Mouse (Mus musculus) neutrophil, adult 59 days (primary cell): ENCODE measurements around the gene Birc2. TPM values are rescaled to one million over a fixed set of nuclear protein-coding genes. Genes with fewer than 3 reads are reported as not detected.

Source experiments
- total RNA-seq, 2 experiments: library from RNA; stranded (reverse); gene quantifications; 1 replicate in 1 of 2; 2 replicates in 1 of 2; pipeline ENCODE4 v1.2.4; 2023

Birc2 gene
- 10 to 100 TPM; 39.5 to 43.5 TPM for total RNA-seq

DNA sequence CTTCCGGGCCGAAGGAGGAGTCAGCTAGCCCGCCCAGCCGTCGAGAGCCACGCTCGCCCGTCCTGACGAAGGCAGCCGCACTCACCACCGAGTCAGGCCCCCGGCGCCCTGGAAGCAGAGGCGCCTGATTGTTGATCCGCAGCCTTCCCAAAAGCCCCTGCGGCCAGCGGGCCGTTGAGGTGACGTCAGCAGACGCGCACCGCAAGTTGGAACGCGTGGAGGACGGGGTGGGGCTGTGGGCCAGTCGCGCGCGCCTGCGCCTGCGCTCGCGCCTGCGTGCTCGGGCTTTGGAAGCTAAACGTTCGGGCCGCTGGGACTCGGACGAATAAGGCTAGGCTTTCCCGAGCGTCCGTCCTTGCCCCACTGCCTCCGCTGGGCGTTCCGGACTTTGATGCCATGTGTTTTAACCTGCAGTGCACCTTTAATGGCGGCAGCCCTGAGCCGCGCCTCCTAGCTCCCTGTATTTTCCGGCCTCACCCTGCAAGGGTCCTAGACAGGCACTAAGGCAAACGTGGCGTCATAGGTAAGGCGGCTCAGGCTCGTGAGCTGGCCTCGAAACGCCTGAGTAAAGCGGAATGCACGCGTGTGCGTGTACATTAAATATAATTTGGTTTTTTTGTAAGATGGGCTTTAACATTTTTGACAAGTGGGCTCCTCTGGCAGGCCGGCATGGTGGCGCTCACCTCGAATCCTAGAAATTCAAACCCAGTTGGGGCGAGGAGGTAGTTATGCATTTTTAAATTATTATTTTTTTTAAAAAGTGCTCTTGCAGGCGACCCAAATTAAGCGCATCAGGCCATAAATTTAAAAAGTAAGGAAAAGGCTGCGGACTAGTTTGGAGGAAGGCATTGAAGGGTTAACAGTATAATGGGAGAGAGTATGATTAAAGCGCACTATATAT, at the start of gene Birc2:
Gene Birc2, minus strand, starts transcription at position 160 of the 901 bp plus-strand sequence.

GRCm38 (mm10) chr9:7872775-7873439, 36.0 kb upstream of the Birc2 start, which contains the start of gene Birc3:
Gene Birc3, minus strand, starts transcription at chr9:7873186.

Other genes starting within 250 kb of the Birc2 start
- gene Mmp20, start 208.8 kb downstream of the Birc2 start, total RNA-seq: not detected
- not detected for gene Mmp7, start 145.0 kb downstream of the Birc2 start, total RNA-seq
- gene Tmem123, start 73.0 kb downstream of the Birc2 start, total RNA-seq: 10 to 100 TPM; 52.9 to 59.9 TPM
- gene Birc3, start 36.1 kb upstream of the Birc2 start, total RNA-seq: 100 to 1,000 TPM; 124 to 128 TPM
- gene Yap1, start 167.5 kb upstream of the Birc2 start, total RNA-seq: under 1 TPM in 1 of 2 experiments, not detected in 1; 0.22 TPM
- not detected for gene Cfap300, start 205.8 kb upstream of the Birc2 start, total RNA-seq